Comparison of ENCODE assay signal across 8 mouse cellular contexts in the genomic region with DNA sequence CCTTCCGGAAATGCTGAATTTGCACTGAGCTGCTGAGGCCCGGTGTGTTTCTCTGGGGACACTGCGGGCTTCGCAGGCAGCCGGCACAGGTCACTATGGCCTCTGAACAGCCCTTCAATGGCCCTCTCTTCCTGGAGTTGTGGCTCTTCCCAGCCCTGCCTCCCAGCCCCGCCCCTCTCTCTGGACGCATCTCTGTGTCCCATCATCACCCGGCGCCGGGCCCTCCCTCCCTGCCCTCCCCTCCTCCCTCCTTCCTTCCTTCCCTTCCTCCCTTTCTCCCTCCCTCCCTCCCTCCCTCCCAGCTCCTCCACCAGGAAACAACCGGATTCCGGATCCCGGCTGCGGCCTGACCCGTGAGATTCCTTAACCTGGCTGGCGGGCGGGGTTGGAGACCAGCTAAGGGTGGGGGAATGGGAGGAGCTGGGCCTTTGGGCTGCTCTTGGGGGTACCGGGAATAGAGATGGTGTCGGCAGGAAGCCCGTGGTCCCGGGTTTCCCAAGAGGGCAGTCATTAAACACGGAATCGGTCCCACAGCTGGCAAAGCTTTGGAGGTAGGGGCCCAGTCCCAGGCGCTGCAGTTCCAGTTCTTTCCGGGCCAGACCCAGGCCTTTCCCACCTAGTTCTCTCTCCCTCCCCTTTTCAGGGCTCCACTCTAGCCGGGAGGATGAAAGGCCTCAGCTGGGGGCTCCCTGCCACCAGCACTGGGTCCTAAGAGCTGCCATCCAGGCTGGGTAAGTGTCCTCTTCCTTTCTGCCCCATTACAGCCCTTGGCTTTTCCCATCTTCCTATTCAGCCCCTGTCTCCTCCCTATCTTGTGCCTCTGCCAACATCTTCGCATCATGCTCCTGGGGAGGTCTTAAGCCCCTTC. TPM values are rescaled to one million over a fixed set of nuclear protein-coding genes. Genes with fewer than 3 reads are reported as not detected.
A peak's percentile ranks its signal among the peaks of the same experiment; 100 is the strongest.
DNase-seq lines count a peak whose midpoint lies in the region; ATAC-seq and TF ChIP-seq lines count a peak whose summit lies in the region.

Gene Bcl2l2, plus strand, starts transcription at position 224 of the 868 bp plus-strand sequence.
Gene Gm20521, plus strand, starts transcription at position 288 of the 868 bp plus-strand sequence.

- no peaks in the 10 kb centered on the region for H3K27me3 ChIP-seq in forebrain, embryonic 14.5 days (replicated peaks; ENCODE audit: control insufficient read depth, insufficient read depth, low read length)
- no peaks in the 10 kb centered on the region; the same call in 1 of the 2 replicates for H3K27me3 ChIP-seq in neural tube, embryonic 15.5 days (replicated peaks)

- in situ Hi-C loops in ES-E14 (cut with MboI; ENCODE audit: low sequenced_read_pairs in 2 of 2, unreplicated experiment in 2 of 2) = no loop called here

- H3K4me2 ChIP-seq in forebrain, embryonic 14.5 days (ENCODE audit: low read length) = peak within 1 kb of the TSS; percentile 83
- peak within 1 kb of the TSS; percentile 68 for H3K4me2 ChIP-seq in neural tube, embryonic 15.5 days

- no peaks in the 10 kb centered on the region for H3K9me3 ChIP-seq in ES-E14 (ENCODE audit: control insufficient read depth, insufficient read depth, low read depth, low read length)
- H3K9me3 ChIP-seq in forebrain, embryonic 14.5 days (replicated peaks; ENCODE audit: control insufficient read depth, low read length) = no peaks in the 10 kb centered on the region
- H3K9me3 ChIP-seq in neural tube, embryonic 15.5 days (replicated peaks) = no peaks in the 10 kb centered on the region

- under 1% methylated on average over 27 of the region's 27 CpGs for WGBS in forebrain, embryonic 14.5 days
- WGBS in lung, adult 2 months = under 1% methylated on average over 27 of the region's 27 CpGs
- WGBS in neural tube, embryonic 15.5 days = 1% methylated on average over 27 of the region's 27 CpGs

- peak within 1 kb of the TSS; percentile 84 for H3K9ac ChIP-seq in ES-E14 (ENCODE audit: insufficient read depth, low read depth, low read length, poor library complexity, severe bottlenecking)
- H3K9ac ChIP-seq in forebrain, embryonic 14.5 days (ENCODE audit: low read length) = peak within 1 kb of the TSS; percentile 88
- peak within 1 kb of the TSS; percentile 85 for H3K9ac ChIP-seq in neural tube, embryonic 15.5 days (replicated peaks)

- peak within 1 kb of the TSS; percentile 52; the same call in 1 of the 2 replicates for H3K27ac ChIP-seq in ES-E14 (ENCODE audit: insufficient read depth, low read depth, low read length, poor library complexity, severe bottlenecking)
- peak within 1 kb of the TSS; percentile 86 for H3K27ac ChIP-seq in forebrain, embryonic 14.5 days (ENCODE audit: low read depth, low read length)
- peak within 1 kb of the TSS; percentile 93 for H3K27ac ChIP-seq in neural tube, embryonic 15.5 days (replicated peaks)

- no peak for TF ChIP-seq CTCF in lung, adult 2 months (IDR thresholded peaks at IDR 0.05; ENCODE audit: insufficient read depth, low read length)

- no peaks in the 10 kb centered on the region for H3K36me3 ChIP-seq in ES-E14 (ENCODE audit: control insufficient read depth, insufficient read depth, low read length, poor library complexity, severe bottlenecking)
- H3K36me3 ChIP-seq in forebrain, embryonic 14.5 days (ENCODE audit: control insufficient read depth, insufficient read depth, low read length) = peaks cover 10% of the 10 kb centered on the region
- peaks cover 12% of the 10 kb centered on the region; the same call in 1 of the 2 replicates for H3K36me3 ChIP-seq in neural tube, embryonic 15.5 days

- peak within 1 kb of the TSS; percentile 78 to 83 for H3K4me3 ChIP-seq in ES-E14 (ENCODE audit: insufficient read depth in 1 of 2, low read depth in 1 of 2, low read length in 2 of 2, poor library complexity in 1 of 2, severe bottlenecking in 1 of 2)
- H3K4me3 ChIP-seq in forebrain, embryonic 14.5 days (ENCODE audit: low read depth, low read length) = peak within 1 kb of the TSS; percentile 69
- H3K4me3 ChIP-seq in lung, adult 2 months (replicated peaks; ENCODE audit: extremely low read depth, low read depth, low read length) = peak within 1 kb of the TSS; percentile 86
- H3K4me3 ChIP-seq in neural tube, embryonic 15.5 days (replicated peaks) = peak within 1 kb of the TSS; percentile 73

- peaks cover 4 to 12% of the 10 kb centered on the region in 2 experiments; a peak in 1 of 4 replicates for H3K4me1 ChIP-seq in ES-E14 (ENCODE audit: control insufficient read depth in 2 of 2, insufficient read depth in 2 of 2, low read length in 2 of 2, poor library complexity in 1 of 2)
- peaks cover 13% of the 10 kb centered on the region for H3K4me1 ChIP-seq in forebrain, embryonic 14.5 days (ENCODE audit: control insufficient read depth, insufficient read depth, low read length)
- H3K4me1 ChIP-seq in lung, adult 2 months (ENCODE audit: control insufficient read depth, insufficient read depth, low read length) = peaks cover 8% of the 10 kb centered on the region; the same call in 1 of the 2 replicates
- peaks cover 31% of the 10 kb centered on the region for H3K4me1 ChIP-seq in neural tube, embryonic 15.5 days

- peak; percentile 92; the same call in 1 of the 2 replicates for TF ChIP-seq POLR2A in lung, adult 2 months (IDR thresholded peaks at IDR 0.05; ENCODE audit: borderline replicate concordance, extremely low read depth, low read depth, low read length)

- peak; percentile 82 for DNase-seq in ES-E14 (ENCODE audit: low read depth, low spot score)
- DNase-seq in cerebellum, adult 18-20 months = peak; percentile 83 to 87
- peak; percentile 84 for DNase-seq in forebrain, embryonic 14.5 days (ENCODE audit: low spot score)
- DNase-seq in heart, postnatal 14 days = peak; percentile 82 to 87
- DNase-seq in kidney, postnatal 4 days = peak; percentile 93 to 96
- peak; percentile 73 for DNase-seq in lung, adult 2 months
- DNase-seq in testis, postnatal 14 days (ENCODE audit: low spot score) = peak; percentile 83

- ATAC-seq in forebrain, embryonic 14.5 days = peak; percentile 89
- peak; percentile 90 for ATAC-seq in neural tube, embryonic 15.5 days (ENCODE audit: low FRiP score)

- intact Hi-C loops in heart, postnatal 14 days (cut with DNase I) = no loop called here

TF ChIP-seq in ES-E14, 5 proteins besides CTCF, POLR2A, EP300 and RAD21:
- TF ChIP-seq CHD2 (IDR thresholded peaks at IDR 0.05; ENCODE audit: low read depth, low read length) (no peak), HCFC1 (IDR thresholded peaks at IDR 0.05; ENCODE audit: borderline replicate concordance, insufficient read depth, low read length) (0 out of 2 replicates have a peak, but pooled peaks have one; percentile 42)

RNA-seq across cellular contexts. Expression of gene Bcl2l2, which starts in this region (rescaled TPM):
- 7.7 and 9.4 TPM in 2 replicates for total RNA-seq in ES-E14 (2012; rRNA removed)
- polyA plus RNA-seq in forebrain, embryonic 14.5 days (2014; fragmentation: Nextera tagmentation; extraction: Ambion mirVana) = 4.0 and 4.4 TPM in 2 replicates
- 10 to 100 TPM; 35.1 to 39.2 TPM for total RNA-seq in heart, postnatal 14 days (2021)
- polyA plus RNA-seq in lung, adult 2 months (2012; rRNA removed) = 69.3 and 70.1 TPM in 2 replicates
- 3.4 and 4.0 TPM in 2 replicates for polyA plus RNA-seq in neural tube, embryonic 15.5 days (2015; fragmentation: Nextera tagmentation; extraction: Ambion mirVana)

RNA-seq across cellular contexts. Expression of gene Gm20521, which starts in this region (rescaled TPM):
- total RNA-seq in ES-E14 (2012; rRNA removed) = 0.71 and 0.79 TPM in 2 replicates
- not detected in 2 replicates for polyA plus RNA-seq in forebrain, embryonic 14.5 days (2014; fragmentation: Nextera tagmentation; extraction: Ambion mirVana)
- 1 to 10 TPM; 4.1 to 8.1 TPM for total RNA-seq in heart, postnatal 14 days (2021)
- polyA plus RNA-seq in lung, adult 2 months (2012; rRNA removed) = 6.8 TPM in 1 of 2 replicates, not detected in the other
- not detected in 2 replicates for polyA plus RNA-seq in neural tube, embryonic 15.5 days (2015; fragmentation: Nextera tagmentation; extraction: Ambion mirVana)

Comparison
In these comparisons a context has a peak if more than half of its experiments do, and no peak if none do; other contexts are left out.
1. Peak in every context shown above with its lines: DNase-seq, ATAC-seq, H3K4me3 ChIP-seq and H3K27ac ChIP-seq.
2. RNA of gene Bcl2l2 (polyA plus RNA-seq): 69.3 to 70.1 TPM in lung, adult 2 months; 4.0 to 4.4 TPM in forebrain, embryonic 14.5 days and 3.4 to 4.0 TPM in neural tube, embryonic 15.5 days; every median in the first group is over 10 times any median in the second.